Mouse (Mus musculus) thymus, adult 18-20 months (tissue): ENCODE measurements around the gene Gatb.

Source experiments
- DNase-seq, 2 experiments: peaks; one replicate each; pipeline ENCODE4 v3.0.0; 2022; ENCODE audit warnings: mixed read lengths in 2 of 2

Gatb gene

DNA sequence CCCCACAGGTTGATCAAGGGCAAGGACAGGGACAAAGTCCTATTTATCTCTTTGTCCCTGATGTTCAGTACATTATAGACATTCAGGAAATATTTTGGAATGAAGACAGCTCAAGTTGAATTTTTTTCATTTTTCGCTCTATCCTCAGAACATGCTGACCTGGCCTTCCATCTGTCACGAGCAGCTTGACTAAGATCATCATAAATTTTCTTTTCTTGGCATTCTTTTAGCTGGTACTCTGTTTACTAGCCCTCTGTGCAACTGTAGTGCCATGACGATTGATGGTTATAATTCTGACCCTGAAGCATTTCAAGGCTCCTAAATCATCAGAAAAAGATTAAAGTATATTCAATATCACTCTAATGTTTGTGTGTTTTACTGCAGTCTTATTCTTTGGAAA, 25.6 kb downstream of the Gatb start:
- DNase-seq = no peak

GRCm38 (mm10) chr3:85601841-85602305, 28.0 kb downstream of the Gatb start:
- no peak for DNase-seq

DNA sequence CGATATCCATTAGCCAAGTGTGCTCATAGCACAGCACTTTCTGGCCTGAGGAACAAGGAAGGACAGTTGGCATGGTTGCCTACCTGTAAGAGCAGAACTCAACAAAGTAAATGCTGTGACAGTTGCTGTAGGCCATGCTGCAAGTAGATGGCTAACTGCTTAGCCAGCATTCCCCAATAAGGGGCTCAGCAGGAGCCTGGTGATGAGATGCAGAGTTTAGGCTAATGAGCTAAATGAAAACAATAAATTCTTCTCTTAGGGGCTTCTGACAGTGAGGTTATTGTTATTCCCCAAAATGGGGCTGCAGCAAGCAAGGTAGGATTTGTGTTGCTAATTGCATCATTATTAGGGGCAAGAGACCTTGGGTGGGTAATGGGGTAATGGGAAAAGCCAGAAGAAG, 29.9 kb downstream of the Gatb start:
- DNase-seq = no peak

- no peak for DNase-seq
Observed at GRCm38 (mm10) chr3:85606912-85607311, 33.0 kb downstream of the Gatb start.

- DNase-seq = no peak
Observed at GRCm38 (mm10) chr3:85607753-85608152, 33.8 kb downstream of the Gatb start.

DNA sequence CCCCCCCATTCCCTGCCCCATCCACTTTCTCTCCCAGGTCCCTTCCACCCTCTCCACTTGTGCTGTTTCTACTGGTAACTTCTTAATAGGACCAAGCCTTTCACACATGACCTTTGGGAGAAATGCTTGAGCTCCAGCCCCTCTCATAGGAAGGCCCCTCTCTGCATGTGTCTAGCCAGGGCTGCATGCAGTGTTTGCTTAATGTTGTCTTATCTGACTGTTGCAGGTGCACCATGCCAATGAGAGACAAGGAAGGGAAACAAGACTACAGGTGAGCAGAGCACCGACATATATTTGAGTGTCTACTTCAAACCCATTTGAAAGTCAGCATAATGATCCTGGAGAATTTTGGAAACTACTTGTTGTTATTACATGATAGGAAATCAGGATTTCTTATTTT, 42.5 kb downstream of the Gatb start:
- no peak for DNase-seq

DNA sequence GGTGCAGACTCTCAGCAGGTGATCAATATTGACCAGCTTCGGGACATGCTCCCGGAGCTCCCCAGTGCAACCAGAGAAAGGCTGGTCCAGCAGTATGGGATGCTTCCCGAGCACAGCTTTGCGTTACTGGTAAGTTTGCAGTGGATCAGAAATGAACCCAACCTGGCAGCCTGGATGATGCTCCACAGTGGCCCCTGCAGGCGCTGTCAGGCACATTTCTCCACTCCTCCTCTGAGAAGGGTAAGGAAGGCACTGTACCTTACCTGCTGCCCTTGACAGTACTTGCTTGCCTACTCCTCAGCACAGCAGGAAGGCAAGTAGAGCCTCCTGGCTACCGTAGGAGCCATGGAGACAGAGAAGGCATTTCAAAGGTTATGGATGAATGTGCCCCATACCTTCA, 45.0 kb downstream of the Gatb start:
- no peak for DNase-seq

GRCm38 (mm10) chr3:85619345-85619744, 45.4 kb downstream of the Gatb start:
- DNase-seq = no peak

GRCm38 (mm10) chr3:85619751-85620150, 45.8 kb downstream of the Gatb start:
- no peak for DNase-seq

GRCm38 (mm10) chr3:85629895-85630510, 56.1 kb downstream of the Gatb start:
- DNase-seq = no peak

GRCm38 (mm10) chr3:85633733-85634132, 59.8 kb downstream of the Gatb start:
- no peak for DNase-seq

DNA sequence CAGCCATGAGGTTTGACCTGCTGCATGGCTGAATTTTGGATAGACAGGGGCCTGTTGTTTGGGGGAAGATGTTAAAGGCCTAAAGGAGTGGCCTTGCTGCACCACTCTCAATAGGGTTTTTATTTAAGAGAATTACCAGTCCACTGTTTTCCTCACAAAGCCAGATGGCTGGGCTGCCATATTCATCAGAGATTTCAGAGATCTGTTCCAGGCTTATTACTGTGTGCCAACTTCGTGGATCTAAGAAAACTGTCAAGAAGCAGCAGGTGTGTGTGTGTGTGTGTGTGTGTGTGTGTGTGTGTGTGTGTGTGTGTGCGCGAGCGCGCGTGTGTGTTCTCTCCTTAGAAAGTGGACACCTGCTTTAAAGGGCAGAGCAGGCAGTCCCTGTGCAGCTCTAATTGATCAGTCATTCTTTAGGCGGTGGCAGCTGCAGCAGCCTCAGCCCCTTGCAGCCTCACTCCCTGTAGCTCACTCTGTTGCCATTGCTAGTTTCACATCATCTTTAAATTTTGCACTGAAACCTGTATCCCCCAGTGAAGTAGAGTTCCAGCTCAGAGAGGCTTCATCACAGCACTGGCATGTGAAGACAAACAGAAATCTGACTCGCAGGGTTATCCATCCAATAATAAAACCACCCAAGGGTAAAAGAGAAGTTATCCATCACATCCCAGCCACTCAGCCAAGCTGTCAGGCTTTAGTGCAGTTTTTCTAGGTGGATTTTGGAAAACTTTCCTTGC, 60.6 kb downstream of the Gatb start:
- no peak for DNase-seq

- DNase-seq = no peak
Observed at GRCm38 (mm10) chr3:85635126-85635419, 61.2 kb downstream of the Gatb start.

DNA sequence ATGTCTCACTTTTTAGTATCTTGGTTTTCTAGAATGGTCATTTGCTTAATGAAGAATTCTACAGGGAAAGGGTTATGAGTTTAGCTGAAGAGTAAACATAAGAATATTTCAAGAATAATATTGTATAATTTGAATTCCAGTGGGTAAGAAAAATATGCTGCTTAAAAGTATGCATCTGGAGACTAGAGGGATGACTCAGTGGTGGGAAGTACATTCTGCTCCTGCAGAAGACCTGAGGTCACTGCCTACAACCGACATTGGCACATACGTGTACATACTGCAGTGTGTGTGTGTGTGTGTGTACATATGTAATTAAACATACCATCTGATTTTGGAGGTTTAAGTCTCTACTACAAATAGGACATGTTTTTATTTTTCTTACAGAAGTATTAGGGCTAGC, 61.7 kb downstream of the Gatb start:
- no peak for DNase-seq

- no peak for DNase-seq
Observed at GRCm38 (mm10) chr3:85636716-85637447, 63.0 kb downstream of the Gatb start.

- no peak for DNase-seq
Observed at GRCm38 (mm10) chr3:85641751-85642150, 67.8 kb downstream of the Gatb start.

- DNase-seq = no peak
Observed at GRCm38 (mm10) chr3:85644814-85645213, 70.9 kb downstream of the Gatb start.

DNA sequence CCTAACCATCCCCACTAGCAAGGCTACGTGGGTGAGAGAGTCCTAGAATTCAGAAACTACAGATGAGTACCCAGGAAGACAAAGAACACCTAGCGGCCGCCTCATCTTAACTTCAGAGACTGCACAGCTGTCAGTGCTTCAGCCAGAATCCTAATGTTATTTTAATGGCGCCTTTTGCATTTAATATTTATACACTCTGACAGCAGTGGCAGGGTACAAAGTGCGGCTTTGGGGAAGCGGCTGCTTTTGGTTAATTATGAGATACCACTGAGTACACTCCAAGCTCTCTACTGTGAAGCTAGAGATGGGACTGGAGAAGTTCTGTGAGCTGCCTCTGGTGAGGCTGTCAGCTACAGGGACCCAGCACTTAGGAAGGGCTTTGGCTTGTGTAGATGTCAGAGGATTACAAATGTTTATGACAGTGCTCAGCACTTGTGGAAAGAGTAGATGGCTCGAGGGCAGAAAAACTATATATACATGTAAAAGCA, 71.6 kb downstream of the Gatb start:
- no peak for DNase-seq

- DNase-seq = no peak
Observed at GRCm38 (mm10) chr3:85649176-85649575, 75.3 kb downstream of the Gatb start.

- no peak for DNase-seq
Observed at GRCm38 (mm10) chr3:85652727-85653665, 79.1 kb downstream of the Gatb start.

GRCm38 (mm10) chr3:85655538-85655937, 81.6 kb downstream of the Gatb start:
- DNase-seq = no peak

GRCm38 (mm10) chr3:85659681-85660080, 85.8 kb downstream of the Gatb start:
- DNase-seq = no peak
